Mouse (Mus musculus) ES-Bruce4 (cell line): ENCODE results near the gene Caly. TPM values are rescaled to one million over a fixed set of nuclear protein-coding genes. Genes with fewer than 3 reads are reported as not detected.
A peak's percentile ranks its signal among the peaks of the same experiment; 100 is the strongest.

Experiments used
- H3K27ac ChIP-seq: 2 replicates; pipeline ENCODE4 v1.5.1; 2012; ENCODE audit warnings: low read length, inconsistent platforms; ENCODE audit not compliant: insufficient read depth
- H3K27me3 ChIP-seq: 2 replicates; pipeline ENCODE4 v1.6.1; 2012; ENCODE audit warnings: mild to moderate bottlenecking, low read length, inconsistent platforms; ENCODE audit not compliant: control insufficient read depth, poor library complexity, insufficient read depth, severe bottlenecking
- H3K36me3 ChIP-seq: 2 replicates; pipeline ENCODE4 v1.6.1; 2012; ENCODE audit warnings: inconsistent platforms, mild to moderate bottlenecking, low read length, moderate library complexity; ENCODE audit not compliant: control insufficient read depth, poor library complexity, insufficient read depth, severe bottlenecking
- H3K4me1 ChIP-seq: one replicate; pipeline ENCODE4 v1.8.1; 2011; ENCODE audit warnings: low read length; ENCODE audit not compliant: control insufficient read depth, insufficient read depth
- H3K4me3 ChIP-seq: 2 replicates; pipeline ENCODE4 v1.5.1; 2011; ENCODE audit warnings: low read depth, mild to moderate bottlenecking, low read length
- H3K9ac ChIP-seq: 2 replicates; pipeline ENCODE4 v1.6.1; 2012; ENCODE audit warnings: low read depth, mild to moderate bottlenecking, inconsistent platforms; ENCODE audit not compliant: poor library complexity, severe bottlenecking
- H3K9me3 ChIP-seq: replicated peaks from 2 replicates; pipeline ENCODE4 v1.6.1; 2012; ENCODE audit warnings: mild to moderate bottlenecking, low read length, inconsistent platforms; ENCODE audit not compliant: control insufficient read depth, poor library complexity, insufficient read depth, severe bottlenecking
- CTCF ChIP-seq: IDR thresholded peaks from one replicate; pipeline ENCODE4 v1.8.1; 2011; ENCODE audit warnings: low read depth, low read length
- EP300 ChIP-seq: IDR thresholded peaks from 2 replicates; pipeline ENCODE4 v1.6.1; 2011; ENCODE audit warnings: low read depth, low read length; ENCODE audit not compliant: insufficient read depth
- POLR2A ChIP-seq: IDR thresholded peaks from one replicate; pipeline ENCODE4 v1.8.1; 2011; ENCODE audit warnings: low read length; ENCODE audit not compliant: insufficient read depth
- polyA plus RNA-seq: library from polyadenylated mRNA; stranded (reverse); fragments of >200 nt; gene quantifications from 2 replicates; pipeline ENCODE4 v1.2.4, GENCODE M21; 2011; ENCODE audit warnings: low read depth; ENCODE audit not compliant: missing spikeins, insufficient read depth, insufficient read length

Caly gene
- polyA plus RNA-seq, 1 experiment = 0.84 TPM

DNA sequence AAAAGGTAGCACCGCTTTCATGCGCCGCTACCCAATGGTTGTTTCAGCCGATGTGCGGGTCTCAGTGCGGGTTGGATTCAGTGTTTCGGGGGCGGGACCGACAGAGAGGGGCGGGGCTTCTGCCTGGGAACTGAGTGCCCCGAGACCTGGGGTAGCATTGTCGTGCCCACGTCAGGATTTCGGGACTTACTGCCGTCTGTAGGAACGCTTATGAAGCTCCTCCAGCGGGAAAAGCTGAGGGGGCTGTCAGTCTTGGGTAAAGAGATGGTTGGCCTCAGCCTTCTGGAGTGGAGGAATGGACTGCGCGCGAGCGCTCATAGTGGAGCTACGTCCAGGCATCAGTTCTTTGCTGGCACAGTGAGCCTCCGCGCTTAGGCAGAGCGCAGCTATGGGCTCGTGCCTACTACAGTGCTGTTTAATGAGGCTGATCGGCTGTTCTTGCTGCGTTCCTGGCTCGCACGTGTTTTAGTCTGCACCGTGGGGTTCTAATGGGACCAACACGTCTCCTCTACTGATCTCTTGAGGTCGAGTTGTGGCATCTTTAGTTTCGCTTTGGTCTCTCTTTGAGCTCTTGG, 33.1 kb downstream of the Caly start:
- Histone ChIP-seq H3K27me3 (peaks cover 22% of the 10 kb centered on the region), H3K36me3 (no peaks in the 10 kb centered on the region), H3K9ac (peak overlapping the region; percentile 15; the same call in 1 of the 2 replicates), H3K4me3 (peak overlapping the region; percentile 39), H3K9me3 (no peaks in the 10 kb centered on the region), H3K4me1 (no peaks in the 10 kb centered on the region), H3K27ac (no peak overlapping the region)
- TF ChIP-seq POLR2A = no peak
- TF ChIP-seq EP300 = no peak
- no peak for TF ChIP-seq CTCF

DNA sequence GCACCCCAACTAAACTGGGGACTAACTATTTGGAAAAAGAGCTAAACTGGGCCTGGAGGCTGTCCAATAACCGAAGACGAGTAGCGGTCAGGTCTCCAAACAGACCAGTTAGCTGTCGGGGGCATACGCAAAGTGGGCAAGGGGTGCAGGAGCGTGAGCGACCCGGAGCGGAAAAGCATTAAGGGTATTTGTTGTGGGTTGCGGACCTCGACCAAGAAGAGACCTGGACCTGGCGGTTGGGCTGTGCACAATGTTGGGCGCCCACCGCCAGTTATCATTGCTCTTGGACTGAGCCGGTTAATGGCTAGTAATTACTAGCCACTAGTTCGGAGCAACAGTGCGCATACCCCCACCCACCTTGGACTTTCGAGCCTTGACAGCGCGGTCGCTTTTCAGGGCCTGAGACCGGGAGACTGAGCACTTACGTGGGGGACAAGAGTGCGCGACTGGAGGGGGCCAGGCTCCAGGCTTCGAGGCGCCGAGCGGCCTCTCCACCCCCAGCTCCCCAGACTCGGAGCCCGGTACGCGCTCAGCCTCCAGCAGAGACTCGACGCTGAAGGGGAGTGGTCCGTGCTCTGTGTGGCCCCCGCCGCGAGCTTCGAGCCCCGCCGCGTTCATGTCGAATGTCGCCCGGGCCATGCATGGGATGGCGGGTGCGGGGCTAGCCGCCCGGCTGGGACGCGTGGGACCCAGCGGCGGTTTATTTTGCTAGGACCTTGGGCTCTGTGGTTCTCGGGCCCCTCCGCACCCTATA, 33.8 kb downstream of the Caly start, which contains the start of gene Msx3:
Gene Msx3 (minus strand): TSS at position 729 of the 754 bp plus-strand sequence.
- no peaks in the 10 kb centered on the region for H3K4me1 ChIP-seq
- H3K27ac ChIP-seq = no peak within 1 kb of the TSS
- peak within 1 kb of the TSS; percentile 39 for H3K4me3 ChIP-seq
- peak within 1 kb of the TSS; percentile 15 for H3K9ac ChIP-seq
- no peaks in the 10 kb centered on the region for H3K36me3 ChIP-seq
- peaks cover 22% of the 10 kb centered on the region for H3K27me3 ChIP-seq
- H3K9me3 ChIP-seq = no peaks in the 10 kb centered on the region
- TF ChIP-seq CTCF = no peak

DNA sequence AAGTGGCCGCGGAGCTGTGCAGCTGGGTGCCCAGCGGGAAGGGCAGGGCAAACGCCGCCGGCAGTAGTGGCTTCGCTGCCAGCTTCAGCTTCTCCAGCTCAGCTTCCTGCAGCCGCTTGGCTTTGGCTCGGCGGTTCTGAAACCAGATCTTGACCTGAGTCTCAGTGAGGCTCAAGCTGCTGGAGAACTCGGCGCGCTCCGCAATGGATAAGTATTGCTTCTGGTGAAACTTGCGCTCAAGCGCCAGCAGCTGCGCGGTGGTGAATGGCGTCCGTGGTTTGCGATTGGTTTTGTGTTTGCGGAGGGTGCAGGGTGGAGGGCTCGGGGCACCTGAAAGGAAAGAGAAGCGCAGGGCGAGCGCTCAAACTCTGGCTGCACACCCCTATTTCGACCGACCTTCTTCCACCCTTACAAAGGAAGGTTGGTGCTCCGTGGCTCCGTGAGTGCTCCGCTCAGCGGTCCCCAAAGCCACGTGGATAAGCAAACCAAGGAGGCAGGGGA, 34.5 kb downstream of the Caly start:
- no peak for TF ChIP-seq EP300
- TF ChIP-seq CTCF = no peak
- TF ChIP-seq POLR2A = no peak

DNA sequence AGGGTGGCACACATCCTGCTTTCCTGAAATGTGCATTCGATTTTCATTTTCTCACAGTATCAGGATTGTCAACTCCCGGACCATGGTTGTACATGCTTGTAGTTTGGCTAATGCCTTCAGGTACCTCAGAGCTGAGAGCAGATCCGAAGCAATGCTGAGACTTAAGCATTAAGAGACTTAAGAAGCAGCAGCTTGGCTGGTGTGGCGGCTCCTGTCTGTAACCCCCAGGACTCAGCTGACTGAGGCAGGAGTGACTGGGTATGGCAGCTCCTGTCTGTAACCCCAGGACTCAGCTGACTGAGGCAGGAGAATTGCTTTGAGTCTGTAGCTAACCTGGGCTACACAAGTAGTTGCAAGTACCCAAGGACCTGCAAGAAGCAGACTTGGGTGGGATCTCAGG, 36.8 kb downstream of the Caly start:
- H3K4me1 ChIP-seq = no peaks in the 10 kb centered on the region
- TF ChIP-seq CTCF = no peak
- no peak for TF ChIP-seq EP300
- TF ChIP-seq POLR2A = no peak
- no peaks in the 10 kb centered on the region for H3K9me3 ChIP-seq
- H3K27me3 ChIP-seq = peaks cover 17% of the 10 kb centered on the region
- no peak overlapping the region for H3K4me3 ChIP-seq
- no peaks in the 10 kb centered on the region for H3K36me3 ChIP-seq
- no peak overlapping the region for H3K9ac ChIP-seq
- H3K27ac ChIP-seq = no peak overlapping the region

More for the DNA sequence above, 34.5 kb downstream of the Caly start:
- H3K4me1 ChIP-seq = no peaks in the 10 kb centered on the region
- H3K9ac ChIP-seq = no peak overlapping the region
- H3K9me3 ChIP-seq = no peaks in the 10 kb centered on the region
- H3K36me3 ChIP-seq = no peaks in the 10 kb centered on the region
- H3K27me3 ChIP-seq = peaks cover 22% of the 10 kb centered on the region
- no peak overlapping the region for H3K27ac ChIP-seq
- peak overlapping the region; percentile 39 for H3K4me3 ChIP-seq

DNA sequence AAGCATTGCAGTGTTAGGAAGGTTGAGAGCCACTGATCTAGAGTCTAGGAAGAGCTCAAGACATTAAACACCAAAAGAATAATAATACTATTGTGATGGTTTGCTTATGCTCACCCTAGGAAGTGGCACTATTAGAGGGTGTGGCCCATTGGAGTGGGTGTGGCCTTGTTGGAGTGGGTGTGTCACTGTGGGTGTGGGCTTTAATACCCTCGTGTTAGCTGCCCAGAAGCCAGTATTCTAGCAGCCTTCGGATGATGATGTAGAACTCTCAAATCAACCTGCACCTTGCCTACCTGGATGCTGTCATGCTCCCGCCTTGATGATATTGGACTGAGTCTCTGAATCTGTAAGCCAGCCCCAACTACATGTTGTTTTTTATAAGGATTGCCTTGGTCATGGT, 39.6 kb downstream of the Caly start:
- Histone ChIP-seq H3K27me3 (peaks cover 4% of the 10 kb centered on the region), H3K4me1 (no peaks in the 10 kb centered on the region), H3K36me3 (no peaks in the 10 kb centered on the region), H3K4me3 (no peak overlapping the region), H3K9ac (no peak overlapping the region), H3K9me3 (no peaks in the 10 kb centered on the region), H3K27ac (no peak overlapping the region)
- TF ChIP-seq CTCF (no peak), EP300 (no peak)

DNA sequence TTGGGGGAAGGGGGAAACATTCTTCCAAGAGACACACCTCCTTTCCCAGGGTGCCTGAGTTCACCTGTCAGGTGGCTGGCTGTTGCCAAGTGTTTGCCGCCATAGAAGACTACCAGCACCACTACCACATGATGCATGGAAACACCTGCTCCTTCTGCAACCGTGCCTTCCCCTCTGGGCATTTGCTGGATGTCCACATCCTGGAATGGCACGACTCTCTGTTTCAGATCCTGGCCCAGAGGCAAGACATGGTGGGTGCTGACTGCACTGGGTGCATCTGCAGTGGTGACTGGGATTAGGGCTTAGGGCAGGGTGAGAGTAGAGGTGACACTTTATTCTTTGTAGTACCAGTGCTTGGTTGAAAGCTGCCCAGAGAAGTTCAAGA, 45.2 kb downstream of the Caly start:
- TF ChIP-seq EP300 (no peak), POLR2A (no peak), CTCF (no peak)
- no peaks in the 10 kb centered on the region for H3K4me1 ChIP-seq
- H3K4me3 ChIP-seq = peak overlapping the region; percentile 77
- no peak overlapping the region for H3K27ac ChIP-seq
- no peaks in the 10 kb centered on the region for H3K9me3 ChIP-seq
- no peaks in the 10 kb centered on the region for H3K36me3 ChIP-seq
- no peak overlapping the region for H3K9ac ChIP-seq
- no peaks in the 10 kb centered on the region for H3K27me3 ChIP-seq
